Mouse (Mus musculus) hindbrain, embryonic 10.5 days (tissue): Measurements from ENCODE around the gene Nuak1. TPM values are rescaled to one million over a fixed set of nuclear protein-coding genes. Genes with fewer than 3 reads are reported as not detected.

Experiments
- DNase-seq: peaks from one replicate; pipeline ENCODE4 v3.0.0-alpha.2; 2017; ENCODE audit warnings: low spot score
- H3K27ac ChIP-seq: fragments of 300-500 bp; sonication (generic); 2 replicates; pipeline ENCODE4 v1.5.1; 2016; ENCODE audit warnings: mild to moderate bottlenecking, moderate library complexity
- H3K27me3 ChIP-seq: fragments of 300-500 bp; sonication (generic); 2 replicates; pipeline ENCODE4 v1.6.1; 2016; ENCODE audit warnings: mild to moderate bottlenecking; ENCODE audit not compliant: poor library complexity, insufficient read depth, severe bottlenecking
- H3K36me3 ChIP-seq: fragments of 300-500 bp; sonication (generic); 2 replicates; pipeline ENCODE4 v1.6.1; 2016; ENCODE audit warnings: mild to moderate bottlenecking, moderate library complexity
- H3K4me1 ChIP-seq: fragments of 300-500 bp; sonication (generic); replicated peaks from 2 replicates; pipeline ENCODE4 v1.6.1; 2016; ENCODE audit warnings: mild to moderate bottlenecking
- H3K4me3 ChIP-seq: fragments of 300-500 bp; sonication (generic); 2 replicates; pipeline ENCODE4 v1.5.1; 2016; ENCODE audit warnings: mild to moderate bottlenecking, moderate library complexity
- H3K9me3 ChIP-seq: fragments of 300-500 bp; sonication (generic); 2 replicates; pipeline ENCODE4 v1.6.1; 2016; ENCODE audit warnings: mild to moderate bottlenecking, moderate library complexity
- WGBS: fragments of 180-500 bp; shearing (Covaris S2); methylation state at CpG from one replicate; pipeline ENCODE4 v1.1.7; 2016; 5-methylcytosine and 5-hydroxymethylcytosine counted together
- polyA plus RNA-seq: library from polyadenylated mRNA; unstranded; fragments of >200 nt; fragmentation: Nextera tagmentation; extraction: Ambion mirVana; gene quantifications from 2 replicates; pipeline ENCODE4 v1.2.1, GENCODE M21; 2016

Gene Nuak1
- polyA plus RNA-seq, 1 experiment from 2014 or later = 3.7 TPM

DNA sequence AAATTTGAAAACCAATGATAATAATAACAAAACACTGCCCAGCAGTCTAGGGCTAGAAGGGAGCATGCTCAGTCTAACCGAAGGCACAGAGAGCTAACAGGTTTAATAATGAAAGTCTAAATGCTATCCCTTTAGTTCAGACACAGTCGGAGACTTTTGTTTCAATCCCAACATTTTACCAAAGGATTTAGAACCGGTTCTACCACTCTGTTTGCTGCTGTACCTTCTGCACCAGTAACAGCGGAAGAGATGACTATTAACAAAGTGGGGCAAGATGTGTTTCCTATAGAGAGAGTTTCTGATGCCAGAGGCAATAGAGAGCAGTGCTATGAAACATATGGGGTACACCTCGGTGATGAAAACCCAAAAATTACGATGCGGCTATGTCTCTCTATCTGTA is 76.6 kb downstream of the Nuak1 start:
- no peaks in the 10 kb centered on the region for H3K36me3 ChIP-seq
- H3K27me3 ChIP-seq = no peaks in the 10 kb centered on the region
- no peak overlapping the region for H3K27ac ChIP-seq
- no peaks in the 10 kb centered on the region for H3K4me1 ChIP-seq
- DNase-seq = no peak
- 88% methylated on average over 7 of the region's 7 CpGs for WGBS
- H3K4me3 ChIP-seq = no peak overlapping the region
- H3K9me3 ChIP-seq = no peaks in the 10 kb centered on the region

DNA sequence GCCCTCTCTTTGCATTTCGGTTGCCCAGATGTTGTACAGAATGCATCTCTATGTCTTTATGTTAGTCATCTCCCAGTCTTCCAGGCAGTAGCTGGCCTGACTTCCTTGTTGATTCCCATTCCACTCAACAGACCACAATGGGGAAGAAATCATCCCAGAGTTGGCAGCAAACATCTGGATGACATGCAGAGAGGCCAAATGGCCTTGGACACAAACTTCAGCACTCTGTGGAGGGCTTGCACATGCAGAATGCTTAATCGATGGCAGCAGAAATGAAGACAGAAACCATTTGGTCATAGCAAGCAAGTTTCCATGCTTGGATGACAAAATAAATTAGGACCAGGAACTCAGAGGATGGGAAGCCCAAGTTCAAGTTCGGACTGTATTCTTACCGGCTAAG is 79.4 kb downstream of the Nuak1 start:
- Histone ChIP-seq H3K4me1 (no peaks in the 10 kb centered on the region), H3K4me3 (no peak overlapping the region), H3K27ac (no peak overlapping the region), H3K9me3 (no peaks in the 10 kb centered on the region), H3K27me3 (no peaks in the 10 kb centered on the region), H3K36me3 (no peaks in the 10 kb centered on the region)
- no peak for DNase-seq
- WGBS = 93% methylated on average over 4 of the region's 4 CpGs

DNA sequence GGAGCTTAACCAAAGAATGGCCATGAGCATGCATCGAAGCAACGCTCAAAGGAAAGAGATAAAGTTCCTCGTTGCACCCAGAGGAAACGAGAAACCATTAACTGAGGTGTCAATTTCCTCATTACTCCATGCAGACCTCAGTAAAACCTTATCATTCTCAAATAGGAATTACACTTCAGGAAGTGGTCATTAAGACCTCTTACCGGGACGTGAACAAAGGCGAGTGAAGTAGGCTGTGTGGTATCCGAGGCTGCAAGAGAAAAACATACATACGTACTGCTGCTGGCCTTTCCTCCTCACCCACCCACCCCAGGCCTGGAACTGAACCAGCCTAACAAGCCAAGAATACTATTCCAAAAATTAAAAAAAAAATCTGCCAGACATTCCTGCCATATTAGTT is 80.0 kb downstream of the Nuak1 start:
- H3K9me3 ChIP-seq = no peaks in the 10 kb centered on the region
- H3K27me3 ChIP-seq = no peaks in the 10 kb centered on the region
- H3K4me1 ChIP-seq = no peaks in the 10 kb centered on the region
- H3K36me3 ChIP-seq = no peaks in the 10 kb centered on the region
- H3K4me3 ChIP-seq = no peak overlapping the region
- 88% methylated on average over 9 of the region's 9 CpGs for WGBS
- no peak for DNase-seq
- no peak overlapping the region for H3K27ac ChIP-seq

DNA sequence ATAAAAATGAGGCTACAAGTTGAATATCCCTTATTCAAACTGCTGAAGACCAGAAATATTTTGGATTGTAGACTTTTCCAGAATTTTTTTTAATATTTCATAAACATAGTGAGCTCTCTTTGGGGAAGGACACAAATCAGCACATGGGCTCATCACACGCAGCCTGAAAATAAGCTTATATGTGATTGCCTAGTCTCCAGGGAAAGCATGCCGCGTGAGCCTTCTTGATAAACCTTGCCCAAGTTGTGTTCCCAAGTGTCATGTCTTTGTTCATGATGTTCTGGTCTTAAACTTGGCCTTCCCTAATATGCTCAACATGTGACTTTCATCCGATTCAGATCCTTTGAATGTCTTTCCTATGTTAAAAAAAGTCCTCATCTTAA is 81.7 kb downstream of the Nuak1 start:
- Histone ChIP-seq H3K36me3 (no peaks in the 10 kb centered on the region), H3K27me3 (no peaks in the 10 kb centered on the region), H3K4me1 (no peaks in the 10 kb centered on the region), H3K9me3 (no peaks in the 10 kb centered on the region), H3K27ac (no peak overlapping the region), H3K4me3 (no peak overlapping the region)
- no peak for DNase-seq
- 90% methylated on average over 4 of the region's 4 CpGs for WGBS

DNA sequence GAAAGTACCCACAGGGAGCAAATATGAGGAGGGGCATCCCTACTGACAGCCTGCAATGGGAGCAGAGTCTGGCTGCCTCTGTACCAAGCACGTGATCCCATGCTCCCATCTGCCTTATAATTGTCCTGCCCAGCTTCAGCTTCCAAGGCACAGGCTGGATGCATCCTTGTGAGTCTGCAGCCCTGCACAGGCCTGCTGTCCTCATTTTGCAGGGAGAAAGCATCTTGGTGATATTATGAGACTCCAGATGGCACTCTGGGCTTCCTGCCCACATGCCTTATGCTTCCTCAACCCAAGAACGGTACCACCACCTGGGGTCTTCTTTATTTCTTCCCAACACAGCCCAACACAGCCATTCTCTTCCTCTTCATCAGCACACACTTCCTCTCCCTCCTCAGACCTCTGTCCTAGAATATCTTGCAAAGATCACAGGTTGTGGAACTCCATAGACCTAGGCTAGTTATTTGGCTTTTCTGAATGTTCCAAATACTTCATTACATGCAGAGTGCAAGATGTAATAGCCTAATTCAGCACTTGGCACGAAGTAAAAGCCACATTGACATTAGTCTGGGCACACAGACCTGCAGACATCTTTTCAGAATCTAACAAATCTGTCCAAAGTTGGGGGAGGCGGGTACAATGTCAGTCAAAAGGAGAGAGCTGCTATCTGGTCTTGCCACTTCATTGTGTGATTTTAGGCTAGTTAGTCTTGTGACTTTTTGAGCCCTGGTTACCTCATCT is 82.2 kb downstream of the Nuak1 start:
- no peak for DNase-seq
- WGBS = 76% methylated on average over 4 of the region's 4 CpGs
- H3K4me1 ChIP-seq = no peaks in the 10 kb centered on the region
- H3K27ac ChIP-seq = no peak overlapping the region
- H3K36me3 ChIP-seq = no peaks in the 10 kb centered on the region
- H3K27me3 ChIP-seq = no peaks in the 10 kb centered on the region
- no peaks in the 10 kb centered on the region for H3K9me3 ChIP-seq
- no peak overlapping the region for H3K4me3 ChIP-seq

DNA sequence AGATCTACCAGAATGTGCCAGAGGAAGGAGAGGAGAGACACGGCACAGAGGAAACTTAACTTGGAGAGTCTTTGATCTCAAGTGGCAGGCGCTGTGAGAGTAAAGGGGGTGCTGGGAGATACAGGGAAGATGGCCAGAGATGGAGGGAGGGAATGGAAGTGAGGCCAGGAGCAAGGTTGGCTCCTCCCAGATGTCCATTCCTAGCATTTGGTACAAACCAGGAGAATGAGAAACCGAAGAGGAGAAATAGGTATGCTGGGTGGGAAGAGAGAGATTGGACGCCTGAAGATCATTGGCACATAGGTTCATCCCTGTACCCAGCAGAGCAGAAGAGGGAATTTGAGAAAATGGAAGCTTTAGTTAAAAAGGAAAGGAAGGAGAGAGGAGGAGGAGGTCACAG is 82.8 kb downstream of the Nuak1 start:
- WGBS = 90% methylated on average over 4 of the region's 4 CpGs
- no peak overlapping the region for H3K27ac ChIP-seq
- no peaks in the 10 kb centered on the region for H3K4me1 ChIP-seq
- H3K4me3 ChIP-seq = no peak overlapping the region
- H3K27me3 ChIP-seq = no peaks in the 10 kb centered on the region
- H3K36me3 ChIP-seq = no peaks in the 10 kb centered on the region
- no peak for DNase-seq
- H3K9me3 ChIP-seq = no peaks in the 10 kb centered on the region

DNA sequence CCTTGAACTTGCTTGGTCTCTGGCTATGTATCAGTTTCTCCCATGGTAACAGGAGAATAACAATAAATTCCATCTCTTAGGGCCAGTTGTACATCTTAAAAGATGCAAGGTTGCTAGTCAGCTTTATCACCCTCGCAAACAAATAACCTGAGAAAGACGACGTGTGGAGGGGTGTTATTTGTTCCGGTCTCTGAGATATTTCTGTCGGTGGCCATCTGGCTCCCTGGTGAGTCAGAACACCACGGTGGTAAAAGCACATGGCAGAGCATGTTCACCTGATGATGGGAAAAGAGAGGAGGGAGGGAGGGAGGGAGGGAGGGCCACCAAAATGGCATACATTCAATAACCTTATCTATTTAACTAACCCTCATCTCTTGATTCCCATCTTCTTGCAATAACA is 86.1 kb downstream of the Nuak1 start:
- Histone ChIP-seq H3K36me3 (no peaks in the 10 kb centered on the region), H3K4me3 (no peak overlapping the region), H3K27me3 (no peaks in the 10 kb centered on the region), H3K27ac (no peak overlapping the region), H3K9me3 (no peaks in the 10 kb centered on the region), H3K4me1 (no peaks in the 10 kb centered on the region)
- 88% methylated on average over 6 of the region's 6 CpGs for WGBS
- no peak for DNase-seq

DNA sequence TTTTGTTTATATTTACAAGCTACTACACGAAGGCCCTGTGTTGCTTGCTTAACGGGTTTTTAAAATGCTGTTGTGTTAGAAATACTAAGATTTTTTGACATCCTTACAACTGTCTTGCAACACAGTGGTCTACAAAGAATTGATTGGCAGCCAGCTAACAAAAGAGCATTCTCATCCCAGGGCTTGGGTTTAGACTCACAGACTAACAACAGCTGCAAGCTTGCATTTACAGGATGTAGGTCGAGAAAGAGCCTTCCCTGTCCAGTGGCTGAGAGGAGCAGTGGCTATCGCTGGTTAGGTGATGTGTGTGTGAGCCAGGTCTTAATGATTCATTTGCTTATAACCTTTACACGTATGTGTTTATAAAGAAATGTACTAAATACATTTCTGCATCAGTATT is 94.7 kb downstream of the Nuak1 start:
- Histone ChIP-seq H3K4me1 (peaks cover 10% of the 10 kb centered on the region; the same call in 1 of the 2 replicates), H3K27me3 (no peaks in the 10 kb centered on the region), H3K4me3 (no peak overlapping the region), H3K27ac (0 out of 2 replicates have a peak overlapping the region, but pooled peaks have one; percentile 9), H3K36me3 (no peaks in the 10 kb centered on the region), H3K9me3 (no peaks in the 10 kb centered on the region)
- DNase-seq = no peak
- WGBS = 58% methylated on average over 5 of the region's 5 CpGs

DNA sequence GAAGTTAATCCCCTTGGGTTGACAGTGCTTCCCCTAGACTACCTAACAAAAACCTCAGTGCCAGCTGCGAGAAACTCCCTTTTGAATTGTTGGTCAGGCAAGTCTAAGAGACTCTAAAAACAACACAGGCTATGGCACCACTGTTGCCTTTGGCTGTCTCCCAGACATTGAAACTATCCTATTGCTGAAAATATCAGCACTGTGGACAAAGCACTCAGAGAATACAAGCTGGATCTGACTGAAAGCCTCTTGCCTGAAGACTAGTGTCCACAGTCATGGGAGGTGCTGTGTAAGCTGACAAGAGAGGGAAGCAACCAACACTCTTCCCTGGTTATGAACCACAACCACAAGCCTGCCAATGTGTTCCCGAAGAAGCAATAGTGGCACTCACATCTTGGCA is 96.9 kb downstream of the Nuak1 start:
- H3K36me3 ChIP-seq = no peaks in the 10 kb centered on the region
- H3K9me3 ChIP-seq = no peaks in the 10 kb centered on the region
- no peaks in the 10 kb centered on the region for H3K27me3 ChIP-seq
- WGBS = 90% methylated on average over 2 of the region's 2 CpGs
- no peak overlapping the region for H3K4me3 ChIP-seq
- DNase-seq = no peak
- H3K27ac ChIP-seq = no peak overlapping the region
- H3K4me1 ChIP-seq = peaks cover 10% of the 10 kb centered on the region; the same call in 1 of the 2 replicates

DNA sequence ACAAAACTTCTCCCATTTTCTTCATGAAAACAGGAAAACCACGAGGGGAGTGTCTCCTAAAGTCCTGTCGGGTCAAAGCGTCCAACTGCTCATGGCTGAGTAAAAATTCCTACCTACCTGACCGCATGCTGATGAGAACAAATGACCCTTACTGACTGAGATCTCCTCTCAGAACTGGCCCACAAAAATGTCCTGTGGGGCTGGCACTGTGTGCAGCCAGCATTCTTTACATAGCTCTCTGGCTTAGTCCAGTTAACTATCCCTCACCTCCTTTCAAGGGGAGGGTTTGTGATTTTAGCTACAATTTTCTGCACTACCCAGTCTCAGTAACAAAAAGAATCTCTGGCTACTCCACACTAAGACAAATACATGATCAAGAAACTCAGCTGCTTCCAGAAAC is 100.9 kb downstream of the Nuak1 start:
- H3K27me3 ChIP-seq = no peaks in the 10 kb centered on the region
- no peaks in the 10 kb centered on the region for H3K36me3 ChIP-seq
- peaks cover 4% of the 10 kb centered on the region; the same call in 1 of the 2 replicates for H3K9me3 ChIP-seq
- no peak for DNase-seq
- H3K4me3 ChIP-seq = no peak overlapping the region
- H3K27ac ChIP-seq = no peak overlapping the region
- H3K4me1 ChIP-seq = no peaks in the 10 kb centered on the region
- 71% methylated on average over 4 of the region's 4 CpGs for WGBS

DNA sequence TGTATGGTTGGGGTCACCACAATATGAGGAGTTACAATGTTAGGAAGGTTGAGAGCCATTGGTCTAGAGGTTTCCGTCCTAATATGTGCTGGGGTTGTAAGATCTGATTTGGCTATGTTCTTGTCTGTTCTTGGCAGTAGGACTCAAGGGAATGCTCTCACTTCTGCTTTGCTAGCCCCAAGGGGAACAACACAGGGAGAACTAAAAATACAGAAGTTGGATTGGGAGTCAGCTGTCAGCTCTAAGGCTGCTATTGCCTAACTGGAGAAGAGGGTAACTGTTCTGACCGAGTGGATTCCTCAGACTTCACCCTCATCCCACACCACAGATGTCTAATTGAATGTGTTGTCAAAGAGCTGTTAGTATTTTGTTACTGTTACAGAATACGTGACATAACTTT is 101.6 kb downstream of the Nuak1 start:
- DNase-seq = no peak
- H3K4me1 ChIP-seq = no peaks in the 10 kb centered on the region
- H3K27me3 ChIP-seq = no peaks in the 10 kb centered on the region
- 86% methylated on average over 3 of the region's 3 CpGs for WGBS
- H3K9me3 ChIP-seq = peaks cover 4% of the 10 kb centered on the region; the same call in 1 of the 2 replicates
- no peak overlapping the region for H3K27ac ChIP-seq
- no peak overlapping the region for H3K4me3 ChIP-seq
- H3K36me3 ChIP-seq = no peaks in the 10 kb centered on the region

DNA sequence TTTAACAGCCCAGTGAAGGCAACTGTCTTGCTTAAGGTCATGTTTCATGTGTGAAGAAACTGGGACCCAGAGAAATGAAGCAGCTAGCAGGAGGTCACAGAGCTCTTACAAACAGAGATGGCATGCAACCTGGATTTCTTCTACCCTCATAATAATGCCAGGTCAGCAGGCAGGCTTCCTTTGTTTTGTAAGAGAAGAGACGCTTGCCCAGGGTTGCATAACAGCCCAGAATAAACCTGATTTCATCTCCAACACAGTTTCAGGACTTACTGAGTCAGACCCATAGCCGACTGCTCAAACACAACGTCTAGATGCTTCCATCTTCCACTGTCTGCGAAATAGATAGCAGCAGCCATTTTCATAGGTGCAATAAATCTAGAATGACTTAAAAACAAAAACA is 105.0 kb downstream of the Nuak1 start:
- Histone ChIP-seq H3K27ac (no peak overlapping the region), H3K36me3 (no peaks in the 10 kb centered on the region), H3K27me3 (no peaks in the 10 kb centered on the region), H3K4me3 (no peak overlapping the region), H3K9me3 (peaks cover 9% of the 10 kb centered on the region), H3K4me1 (no peaks in the 10 kb centered on the region)
- WGBS = 92% methylated on average over 4 of the region's 4 CpGs
- no peak for DNase-seq

DNA sequence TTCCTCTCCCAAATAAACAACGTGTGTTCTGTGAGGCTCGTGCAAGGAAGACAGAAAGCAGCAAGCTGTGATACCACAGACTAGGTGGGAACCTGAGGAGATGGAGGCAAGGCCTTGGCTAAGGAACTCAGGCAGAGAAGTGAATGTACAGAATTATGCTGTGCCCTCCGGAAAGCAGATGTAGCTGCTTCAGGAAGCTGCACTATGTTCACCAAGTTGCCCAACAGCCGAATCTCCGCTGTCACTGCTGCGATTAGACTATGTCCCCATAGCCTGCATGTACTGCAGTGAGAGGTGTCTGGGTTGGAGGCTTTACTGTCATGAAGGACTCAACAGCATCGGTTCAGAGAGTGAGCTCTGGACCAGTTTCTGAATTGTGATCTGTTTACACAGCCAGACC is 110.6 kb downstream of the Nuak1 start:
- 92% methylated on average over 7 of the region's 7 CpGs for WGBS
- Histone ChIP-seq H3K27ac (no peak overlapping the region), H3K9me3 (peaks cover 5% of the 10 kb centered on the region; the same call in 1 of the 2 replicates), H3K27me3 (no peaks in the 10 kb centered on the region), H3K36me3 (no peaks in the 10 kb centered on the region), H3K4me3 (no peak overlapping the region), H3K4me1 (no peaks in the 10 kb centered on the region)
- no peak for DNase-seq

DNA sequence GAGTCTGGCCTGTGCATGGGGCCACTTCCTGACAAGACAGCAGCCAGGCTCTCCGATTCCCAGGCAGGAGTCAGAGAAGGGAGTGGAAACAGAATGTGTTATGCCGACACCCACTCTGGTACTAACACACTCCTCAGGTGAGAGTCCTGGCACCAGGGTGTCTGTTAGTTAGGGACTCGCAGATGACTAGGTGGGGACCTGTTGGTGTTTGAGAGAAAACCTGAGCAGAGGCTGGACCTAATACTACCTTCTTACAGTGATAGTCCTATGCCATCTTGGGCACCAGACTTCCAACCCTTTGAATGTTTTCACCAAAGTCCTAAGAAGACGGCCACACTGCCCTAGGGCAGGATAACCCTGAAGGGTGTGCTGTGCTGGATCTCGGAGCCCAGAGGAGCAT is 111.1 kb downstream of the Nuak1 start:
- no peak for DNase-seq
- Histone ChIP-seq H3K4me1 (no peaks in the 10 kb centered on the region), H3K36me3 (no peaks in the 10 kb centered on the region), H3K9me3 (peaks cover 5% of the 10 kb centered on the region; the same call in 1 of the 2 replicates), H3K4me3 (no peak overlapping the region), H3K27me3 (no peaks in the 10 kb centered on the region), H3K27ac (no peak overlapping the region)
- WGBS = 86% methylated on average over 5 of the region's 5 CpGs
